In genomic region chr14:46821873-46822716, GRCm38 (mm10) we compare ENCODE assay signal across 8 mouse cellular contexts. TPM values are rescaled to one million over a fixed set of nuclear protein-coding genes. Genes with fewer than 3 reads are reported as not detected.
DNase-seq lines count a peak whose midpoint lies in the region; ATAC-seq and TF ChIP-seq lines count a peak whose summit lies in the region.

Gene Gmfb, minus strand, starts transcription at chr14:46822242.

- peak; percentile 53 for TF ChIP-seq CTCF in liver, embryonic 14.5 days (IDR thresholded peaks at IDR 0.05; ENCODE audit: low read depth)
- peak; percentile 56 for TF ChIP-seq CTCF in stomach, postnatal 0 days (IDR thresholded peaks at IDR 0.05; ENCODE audit: low read depth)

- no peaks in the 10 kb centered on the region for H3K27me3 ChIP-seq in heart, embryonic 14.5 days (ENCODE audit: control insufficient read depth, insufficient read depth, low read length)
- no peaks in the 10 kb centered on the region for H3K27me3 ChIP-seq in liver, embryonic 14.5 days (ENCODE audit: control insufficient read depth, insufficient read depth, low read length)
- H3K27me3 ChIP-seq in neural tube, embryonic 11.5 days (ENCODE audit: control insufficient read depth, insufficient read depth, low read length): no peaks in the 10 kb centered on the region
- no peaks in the 10 kb centered on the region for H3K27me3 ChIP-seq in stomach, postnatal 0 days (ENCODE audit: control insufficient read depth, insufficient read depth, low read length)

- H3K4me1 ChIP-seq in heart, embryonic 14.5 days (ENCODE audit: control insufficient read depth in 2 of 2, insufficient read depth in 2 of 2, low read length in 2 of 2): peaks cover 0 to 8% of the 10 kb centered on the region in 2 experiments; a peak in 2 of 4 replicates
- H3K4me1 ChIP-seq in liver, embryonic 14.5 days (replicated peaks; ENCODE audit: control insufficient read depth in 2 of 2, insufficient read depth in 2 of 2, low read length in 1 of 2): peaks cover 8 to 26% of the 10 kb centered on the region in 2 experiments
- peaks cover 10% of the 10 kb centered on the region; the same call in 1 of the 2 replicates for H3K4me1 ChIP-seq in neural tube, embryonic 11.5 days (ENCODE audit: control insufficient read depth, insufficient read depth, low read length)
- H3K4me1 ChIP-seq in stomach, postnatal 0 days (replicated peaks; ENCODE audit: control insufficient read depth, insufficient read depth): 0 out of 2 replicates have a peak, but pooled peaks cover 2% of the 10 kb centered on the region

- peak within 1 kb of the TSS; percentile 75 for H3K4me2 ChIP-seq in heart, embryonic 14.5 days (ENCODE audit: low read length)
- H3K4me2 ChIP-seq in liver, embryonic 14.5 days (ENCODE audit: low read depth): peak within 1 kb of the TSS; percentile 94
- H3K4me2 ChIP-seq in neural tube, embryonic 11.5 days (ENCODE audit: low read depth): peak within 1 kb of the TSS; percentile 74
- H3K4me2 ChIP-seq in stomach, postnatal 0 days (replicated peaks; ENCODE audit: low read depth): peak within 1 kb of the TSS; percentile 66

- H3K9me3 ChIP-seq in heart, embryonic 14.5 days (ENCODE audit: control insufficient read depth, low read length): no peaks in the 10 kb centered on the region
- H3K9me3 ChIP-seq in liver, embryonic 14.5 days (ENCODE audit: control insufficient read depth, low read length): no peaks in the 10 kb centered on the region
- H3K9me3 ChIP-seq in neural tube, embryonic 11.5 days (ENCODE audit: control insufficient read depth, low read length): no peaks in the 10 kb centered on the region
- H3K9me3 ChIP-seq in stomach, postnatal 0 days (ENCODE audit: control insufficient read depth, low read length): no peaks in the 10 kb centered on the region

- peak within 1 kb of the TSS; percentile 90 for H3K9ac ChIP-seq in heart, embryonic 14.5 days (ENCODE audit: low read length)
- peak within 1 kb of the TSS; percentile 74 for H3K9ac ChIP-seq in liver, embryonic 14.5 days (replicated peaks)
- peak within 1 kb of the TSS; percentile 81 for H3K9ac ChIP-seq in neural tube, embryonic 11.5 days (ENCODE audit: low read length)
- H3K9ac ChIP-seq in stomach, postnatal 0 days (ENCODE audit: low read length): peak within 1 kb of the TSS; percentile 94

- peak; percentile 82 for DNase-seq in c-Kit-negative CD71-positive TER-119-positive erythroid progenitor cells, embryonic 14.5 days (ENCODE audit: low read depth, low spot score)
- peak; percentile 81 for DNase-seq in fibroblast of lung, adult 2 months (ENCODE audit: low read depth)
- DNase-seq in kidney, postnatal 14 days: peak; percentile 96
- DNase-seq in liver, embryonic 14.5 days (ENCODE audit: low read depth in 3 of 3, low spot score in 3 of 3): peak; percentile 82 to 84 (median 83)
- peak; percentile 95 for DNase-seq in neural tube, embryonic 11.5 days (ENCODE audit: low spot score)
- peak; percentile 96 for DNase-seq in stomach, postnatal 0 days (ENCODE audit: low spot score)

- peak within 1 kb of the TSS; percentile 82 to 97 for H3K4me3 ChIP-seq in heart, embryonic 14.5 days (ENCODE audit: control insufficient read depth in 1 of 2, insufficient read depth in 1 of 2, low read depth in 1 of 2, low read length in 2 of 2)
- peak within 1 kb of the TSS; percentile 68 to 77 for H3K4me3 ChIP-seq in liver, embryonic 14.5 days (ENCODE audit: insufficient read depth in 1 of 2, low read depth in 2 of 2, low read length in 2 of 2)
- H3K4me3 ChIP-seq in neural tube, embryonic 11.5 days (ENCODE audit: low read depth, low read length): peak within 1 kb of the TSS; percentile 64
- peak within 1 kb of the TSS; percentile 95 for H3K4me3 ChIP-seq in stomach, postnatal 0 days (ENCODE audit: low read depth, low read length)

- H3K27ac ChIP-seq in heart, embryonic 14.5 days (replicated peaks in 1 of 2; ENCODE audit: control insufficient read depth in 1 of 2, insufficient read depth in 1 of 2, low read depth in 2 of 2, low read length in 2 of 2): peak within 1 kb of the TSS; percentile 91 to 94
- peak within 1 kb of the TSS; percentile 35 for H3K27ac ChIP-seq in liver, embryonic 14.5 days
- H3K27ac ChIP-seq in neural tube, embryonic 11.5 days (ENCODE audit: low read depth, low read length): peak within 1 kb of the TSS; percentile 61; the same call in 1 of the 2 replicates
- peak within 1 kb of the TSS; percentile 94 for H3K27ac ChIP-seq in stomach, postnatal 0 days (replicated peaks)

- under 1% methylated on average over 65 of the region's 65 CpGs for WGBS in heart, embryonic 14.5 days
- 1% methylated on average over 65 of the region's 65 CpGs for WGBS in liver, embryonic 14.5 days (ENCODE audit: insufficient replicate concordance)
- under 1% methylated on average over 65 of the region's 65 CpGs for WGBS in neural tube, embryonic 11.5 days
- under 1% methylated on average over 65 of the region's 65 CpGs for WGBS in stomach, postnatal 0 days

- H3K36me3 ChIP-seq in heart, embryonic 14.5 days (ENCODE audit: control insufficient read depth, insufficient read depth, low read length): peaks cover 5% of the 10 kb centered on the region
- H3K36me3 ChIP-seq in liver, embryonic 14.5 days (replicated peaks; ENCODE audit: control insufficient read depth, insufficient read depth, low read depth): peaks cover 2% of the 10 kb centered on the region; the same call in 1 of the 2 replicates
- H3K36me3 ChIP-seq in neural tube, embryonic 11.5 days (ENCODE audit: control insufficient read depth, insufficient read depth, low read length): no peaks in the 10 kb centered on the region
- no peaks in the 10 kb centered on the region for H3K36me3 ChIP-seq in stomach, postnatal 0 days (ENCODE audit: control insufficient read depth, insufficient read depth, low read length)

- TF ChIP-seq EP300 in liver, embryonic 14.5 days (IDR thresholded peaks at IDR 0.05; ENCODE audit: low read depth): peak; percentile 47; the same call in 1 of the 2 replicates
- TF ChIP-seq EP300 in stomach, postnatal 0 days (optimal IDR thresholded peaks at IDR 0.05): peak; percentile 93

- peak; percentile 90 for ATAC-seq in CD4-positive, CD25-positive, alpha-beta regulatory T cell, adult 4 months
- ATAC-seq in heart, embryonic 14.5 days (ENCODE audit: insufficient number of reproducible peaks, insufficient read depth, low FRiP score, low read depth): peak; percentile 92
- peak; percentile 94 for ATAC-seq in liver, embryonic 14.5 days (ENCODE audit: insufficient read depth)
- peak; percentile 97 for ATAC-seq in neural tube, embryonic 11.5 days (ENCODE audit: insufficient read depth, low FRiP score, low TSS enrichment)
- ATAC-seq in stomach, postnatal 0 days (ENCODE audit: low FRiP score, low TSS enrichment): peak; percentile 96

RNA-seq across cellular contexts. Expression of gene Gmfb, which starts in this region (rescaled TPM):
- polyA plus RNA-seq in CD4-positive, CD25-positive, alpha-beta regulatory T cell, adult 4 months (2017; shearing (Covaris generic)): 10 to 100 TPM; 94.7 to 96.2 TPM
- 57.2 and 60.5 TPM in 2 replicates for polyA plus RNA-seq in heart, embryonic 14.5 days (2014; fragmentation: Nextera tagmentation; extraction: Ambion mirVana)
- 9.3 and 13.8 TPM in 2 replicates for polyA plus RNA-seq in liver, embryonic 14.5 days (2012; rRNA removed)
- polyA plus RNA-seq in liver, embryonic 14.5 days (2014; fragmentation: Nextera tagmentation; extraction: Ambion mirVana): 33.9 and 34.5 TPM in 2 replicates
- 113 and 121 TPM in 2 replicates for polyA plus RNA-seq in neural tube, embryonic 11.5 days (2014; fragmentation: Nextera tagmentation; extraction: Ambion mirVana)
- 38.4 and 40.4 TPM in 2 replicates for polyA plus RNA-seq in stomach, postnatal 0 days (2015; fragmentation: Nextera tagmentation; extraction: Ambion mirVana)

Comparison
In these comparisons a context has a peak if more than half of its experiments do, and no peak if none do; other contexts are left out.
1. Peak in every context shown above with its lines: DNase-seq, ATAC-seq, H3K4me3 ChIP-seq and H3K27ac ChIP-seq.
2. H3K27ac ChIP-seq: peak in every context shown above with its lines; median percentile 94 in stomach, postnatal 0 days; 92 in heart, embryonic 14.5 days; 61 in neural tube, embryonic 11.5 days; 35 in liver, embryonic 14.5 days.